Mouse (Mus musculus) gastrocnemius, postnatal 10 days (tissue): ENCODE data around the gene Tut1. TPM values are rescaled to one million over a fixed set of nuclear protein-coding genes. Genes with fewer than 3 reads are reported as not detected.
"Not testable (repeated sequence)": the region's sequence is repeated elsewhere in the genome, so short reads cannot be mapped to it uniquely, and the experiment has no call there.

Experiments
- DNase-seq: peaks from one replicate; pipeline ENCODE4 v3.0.0; 2021; ENCODE audit warnings: mixed read lengths
- total RNA-seq, 2 experiments: library from RNA; stranded (reverse); gene quantifications; 2 replicates each; pipeline ENCODE4 v1.2.3; 2021

Tut1 gene
- total RNA-seq, 2 experiments from 2014 or later, result 9.1 to 11.2 TPM

DNA sequence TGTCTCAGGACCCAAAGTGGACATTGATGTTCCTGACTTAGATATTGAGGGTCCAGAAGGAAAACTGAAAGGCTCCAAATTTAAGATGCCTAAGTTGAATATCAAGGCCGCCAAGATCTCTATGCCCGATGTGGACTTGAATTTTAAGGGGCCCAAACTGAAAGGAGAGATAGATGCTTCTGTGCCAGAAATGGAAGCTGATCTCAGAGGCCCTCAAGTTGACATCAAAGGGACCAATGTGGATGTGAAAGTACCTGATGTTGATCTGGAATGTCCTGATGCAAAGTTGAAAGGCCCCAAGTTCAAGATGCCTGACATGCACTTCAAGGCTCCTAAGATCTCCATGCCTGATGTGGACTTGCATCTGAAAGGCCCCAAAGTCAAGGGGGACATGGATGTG is 53.3 kb downstream of the Tut1 start:
- DNase-seq, result not testable (repeated sequence)

Other genes with a start within 250 kb of the Tut1 start
- 10 to 100 TPM; 29.4 to 36.7 TPM for gene Slc3a2, start 230.5 kb upstream of the Tut1 start, total RNA-seq
- 10 to 100 TPM; 26.5 to 27.4 TPM for gene Wdr74, start 218.0 kb upstream of the Tut1 start, total RNA-seq
- gene 1700092M07Rik, start 213.1 kb upstream of the Tut1 start, total RNA-seq, result under 1 TPM in 1 of 2 experiments, not detected in 1; 0.65 TPM
- gene Stx5a, start 212.4 kb upstream of the Tut1 start, total RNA-seq, result 10 to 100 TPM; 35.6 to 46.3 TPM
- gene Nxf1, start 196.8 kb upstream of the Tut1 start, total RNA-seq, result 10 to 100 TPM; 40.8 to 61.8 TPM
- gene Tmem223, start 182.9 kb upstream of the Tut1 start, total RNA-seq, result 10 to 100 TPM; 81.9 to 82.5 TPM
- 10 to 100 TPM; 13.6 to 14.1 TPM for gene Tmem179b, start 179.4 kb upstream of the Tut1 start, total RNA-seq
- 10 to 100 TPM in 1 of 2 experiments, 1 to 10 TPM in 1; 8.5 to 12.0 TPM for gene Taf6l, start 167.4 kb upstream of the Tut1 start, total RNA-seq
- gene Polr2g, start 155.3 kb upstream of the Tut1 start, total RNA-seq, result 10 to 100 TPM; 40.9 to 45.1 TPM
- gene Zbtb3, start 151.3 kb upstream of the Tut1 start, total RNA-seq, result 1 to 10 TPM; 1.0 to 1.4 TPM
- gene Ttc9c, start 134.5 kb upstream of the Tut1 start, total RNA-seq, result 10 to 100 TPM; 11.8 to 15.7 TPM
- gene Hnrnpul2, start 133.8 kb upstream of the Tut1 start, total RNA-seq, result 10 to 100 TPM; 42.2 to 47.8 TPM
- gene AC129217.1, start 124.1 kb upstream of the Tut1 start, total RNA-seq, result not detected
- 10 to 100 TPM; 16.8 to 19.5 TPM for gene Bscl2, start 116.4 kb upstream of the Tut1 start, total RNA-seq
- gene Gng3, start 114.7 kb upstream of the Tut1 start, total RNA-seq, result under 1 TPM; 0.66 to 0.77 TPM
- 10 to 100 TPM; 11.5 to 14.0 TPM for gene Lrrn4cl, start 103.1 kb upstream of the Tut1 start, total RNA-seq
- 100 to 1,000 TPM; 169 to 172 TPM for gene Ubxn1, start 82.4 kb upstream of the Tut1 start, total RNA-seq
- gene Uqcc3, start 72.9 kb upstream of the Tut1 start, total RNA-seq, result 10 to 100 TPM; 55.2 to 58.1 TPM
- gene Lbhd1, start 70.1 kb upstream of the Tut1 start, total RNA-seq, result 10 to 100 TPM in 1 of 2 experiments, 1 to 10 TPM in 1; 7.2 to 11.8 TPM
- not detected for gene Gm49403, start 69.9 kb upstream of the Tut1 start, total RNA-seq
- gene 1810009A15Rik, start 65.0 kb upstream of the Tut1 start, total RNA-seq, result 10 to 100 TPM; 25.6 to 29.6 TPM
- 1 to 10 TPM in 1 of 2 experiments, not detected in 1; 3.3 TPM for gene Gm49416, start 64.9 kb upstream of the Tut1 start, total RNA-seq
- gene Ints5, start 60.8 kb upstream of the Tut1 start, total RNA-seq, result 10 to 100 TPM; 10.7 to 14.6 TPM
- 10 to 100 TPM; 42.1 to 58.8 TPM for gene Ganab, start 55.8 kb upstream of the Tut1 start, total RNA-seq
- gene B3gat3, start 33.5 kb upstream of the Tut1 start, total RNA-seq, result 10 to 100 TPM; 23.4 to 27.6 TPM
- gene Rom1, start 24.5 kb upstream of the Tut1 start, total RNA-seq, result 1 to 10 TPM; 4.2 to 5.6 TPM
- gene Eml3, start 24.3 kb upstream of the Tut1 start, total RNA-seq, result 10 to 100 TPM; 11.7 to 15.9 TPM
- 10 to 100 TPM; 37.7 to 49.7 TPM for gene Mta2, start 12.0 kb upstream of the Tut1 start, total RNA-seq
- gene Eef1g, start 13.2 kb downstream of the Tut1 start, total RNA-seq, result 100 to 1,000 TPM; 640 to 671 TPM
- gene Ahnak, start 35.4 kb downstream of the Tut1 start, total RNA-seq, result 100 to 1,000 TPM; 235 to 267 TPM
- under 1 TPM in 1 of 2 experiments, not detected in 1; 0.63 TPM for gene Scgb1a1, start 134.1 kb downstream of the Tut1 start, total RNA-seq
- gene Asrgl1, start 181.8 kb downstream of the Tut1 start, total RNA-seq, result 10 to 100 TPM; 11.1 to 14.2 TPM